Mouse (Mus musculus) layer of hippocampus, postnatal 36 days (tissue): ENCODE measurements at regions not wholly inside any gene's neighbourhood (a gene's known extent, or its start where the extent isn't known, plus 50 kb on each side); places are given as distances from the start of the nearest gene placed in this dataset.

Experiments used
- DNase-seq, 2 experiments: peaks; one replicate each; pipeline ENCODE4 v3.0.0; 2022

DNA sequence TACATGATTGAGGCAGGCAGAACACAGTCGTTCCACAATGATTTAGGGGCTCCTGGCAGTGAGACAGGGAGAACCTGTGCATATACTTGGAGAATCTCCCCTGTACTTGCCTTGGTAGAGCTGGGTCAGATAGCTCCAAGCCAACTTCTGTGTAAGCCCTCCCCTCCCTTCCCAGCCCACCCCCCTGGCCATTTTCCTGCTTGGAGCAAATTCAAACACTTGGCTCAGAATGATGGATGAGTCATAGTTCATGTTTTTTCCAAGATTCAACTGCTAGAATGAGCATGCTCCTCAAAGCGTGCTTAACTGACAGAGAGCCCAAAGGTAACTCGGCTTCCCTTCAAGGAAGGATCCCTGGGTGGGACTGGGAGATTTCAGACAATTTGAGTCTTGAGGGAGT is 194.1 kb upstream of the Camk1g start:
- DNase-seq = no peak

DNA sequence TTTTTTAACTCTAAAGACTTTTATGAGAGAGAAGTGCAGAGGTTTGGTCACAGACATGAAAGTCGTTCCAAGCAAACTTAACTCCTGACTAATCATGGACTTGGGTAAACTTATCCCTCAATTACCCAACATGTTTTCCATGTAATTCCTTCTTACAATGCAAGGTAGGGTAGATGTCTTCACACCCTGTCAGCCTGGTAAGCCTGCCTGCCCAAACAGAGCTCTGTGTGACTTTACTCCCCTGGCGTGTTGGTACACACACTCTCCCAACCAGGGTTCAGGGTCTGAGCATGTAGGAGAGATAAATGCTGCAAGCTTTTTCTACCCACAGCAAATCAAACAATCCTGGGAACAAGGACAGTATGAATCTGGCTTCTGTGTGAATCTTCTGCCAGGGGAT is 192.1 kb upstream of the Camk1g start:
- no peak for DNase-seq

DNA sequence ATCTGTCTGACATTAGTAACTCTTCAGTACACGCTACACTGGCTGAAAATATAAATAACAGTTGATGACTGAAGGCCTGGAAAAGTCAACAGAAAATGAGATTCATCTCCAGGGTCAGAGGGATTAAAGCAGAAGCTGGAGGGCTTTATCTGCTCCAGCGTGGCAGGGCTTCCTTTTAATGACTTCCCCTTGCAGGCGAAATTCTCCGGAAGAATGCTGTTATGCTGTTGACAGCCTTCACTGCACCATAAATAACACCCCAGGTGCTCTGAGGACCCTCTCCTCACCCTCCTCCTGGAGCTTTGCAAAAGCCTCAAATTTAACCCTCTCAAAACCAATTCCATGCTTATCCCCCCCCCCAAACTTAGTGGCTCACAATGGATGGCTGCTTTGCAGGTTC is 188.0 kb upstream of the Camk1g start:
- DNase-seq = no peak

DNA sequence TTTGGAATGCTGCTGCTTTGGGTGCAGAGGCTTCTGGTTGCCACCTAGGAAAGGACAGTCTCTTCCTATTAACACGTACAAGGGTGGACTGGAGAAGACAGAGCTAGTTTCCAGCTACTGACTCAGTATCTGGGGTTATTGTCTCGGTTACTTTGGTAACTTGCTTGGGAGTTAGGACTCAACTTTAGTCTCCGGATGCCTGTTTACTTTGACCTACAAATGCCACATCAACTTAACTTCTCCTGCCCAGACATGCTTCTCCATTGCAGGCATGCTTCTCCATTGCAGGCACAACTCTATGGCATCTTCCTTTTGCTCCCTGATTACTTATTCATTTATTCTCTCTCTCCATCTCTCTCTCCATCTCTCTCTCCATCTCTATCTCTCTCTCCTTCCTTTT is 184.6 kb upstream of the Camk1g start:
- DNase-seq = no peak

DNA sequence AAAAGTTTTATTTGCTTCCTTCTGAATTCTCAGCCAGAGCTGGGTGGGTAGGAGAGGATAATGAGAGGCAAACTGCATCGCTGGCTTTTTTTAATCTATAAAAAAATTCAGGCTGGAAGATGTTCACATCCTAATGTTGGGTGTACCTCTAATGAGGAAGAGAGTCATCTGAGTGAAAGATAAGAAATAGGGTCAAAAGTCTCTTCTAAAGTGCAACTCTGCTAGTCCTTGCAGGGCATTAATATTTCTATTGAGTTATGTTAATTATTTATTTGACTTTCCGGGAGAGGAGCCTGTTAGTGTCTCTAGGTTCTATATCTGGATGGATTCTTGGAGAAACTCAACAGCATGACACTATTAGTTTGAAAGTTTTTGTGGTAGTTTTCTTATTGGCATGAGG is 182.2 kb upstream of the Camk1g start:
- no peak for DNase-seq

DNA sequence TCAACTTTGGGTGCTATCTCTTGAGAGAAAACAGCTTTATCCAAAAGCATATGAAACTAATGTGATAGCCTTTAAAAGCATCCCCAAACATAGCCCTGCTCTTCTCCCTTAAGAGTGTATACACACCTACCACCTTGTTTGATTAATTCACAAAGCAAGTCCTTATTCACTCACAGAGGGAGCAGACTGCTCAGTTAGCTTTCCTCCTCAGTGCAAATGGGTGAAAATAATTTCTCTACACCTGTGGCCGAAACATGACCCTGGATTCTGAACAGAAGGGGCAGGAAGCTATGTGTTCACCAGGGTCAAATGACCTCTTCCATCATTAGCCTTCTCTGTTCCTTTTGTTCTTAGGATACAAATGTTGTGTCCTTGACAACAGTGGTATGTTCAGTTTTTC is 181.2 kb upstream of the Camk1g start:
- DNase-seq = no peak

DNA sequence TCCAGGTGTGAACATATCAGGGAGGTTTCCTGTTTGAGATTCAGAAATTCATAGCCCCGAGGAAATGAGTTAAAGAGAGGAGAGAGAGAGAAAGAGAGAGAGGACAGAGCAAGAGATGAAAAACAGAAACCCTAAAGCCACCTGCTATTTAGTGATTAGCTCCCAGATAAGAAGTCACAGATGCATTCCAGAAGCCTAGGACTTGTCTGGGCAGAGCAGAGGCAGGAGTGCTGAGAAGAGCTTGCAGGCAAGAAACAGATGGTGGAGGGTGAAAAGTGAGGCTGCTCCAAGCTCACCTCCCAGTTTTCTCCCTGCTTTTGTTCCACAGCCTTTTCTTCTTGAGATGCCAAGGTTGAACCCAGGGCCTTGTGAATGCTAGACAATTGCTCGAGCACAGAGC is 180.7 kb upstream of the Camk1g start:
- DNase-seq = no peak

DNA sequence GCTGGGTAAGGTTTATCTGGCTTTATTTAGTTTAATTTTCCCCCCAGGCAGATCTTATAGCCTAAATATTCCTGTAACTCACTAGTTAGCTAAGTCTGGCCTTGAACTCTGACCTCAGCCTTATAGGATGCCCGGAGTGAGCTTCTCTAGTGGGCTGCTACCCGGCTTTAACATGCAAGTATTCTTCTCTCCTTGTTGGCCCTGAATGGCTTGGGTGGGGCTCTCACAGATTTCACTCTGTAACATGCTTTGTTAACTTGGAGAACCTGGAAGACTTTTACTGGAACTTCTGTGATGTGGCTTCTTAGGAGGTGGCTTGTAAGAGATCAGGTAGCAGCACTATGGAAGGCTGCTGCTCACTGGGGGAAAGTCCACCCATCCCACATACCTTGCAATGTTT is 177.3 kb upstream of the Camk1g start:
- no peak for DNase-seq

DNA sequence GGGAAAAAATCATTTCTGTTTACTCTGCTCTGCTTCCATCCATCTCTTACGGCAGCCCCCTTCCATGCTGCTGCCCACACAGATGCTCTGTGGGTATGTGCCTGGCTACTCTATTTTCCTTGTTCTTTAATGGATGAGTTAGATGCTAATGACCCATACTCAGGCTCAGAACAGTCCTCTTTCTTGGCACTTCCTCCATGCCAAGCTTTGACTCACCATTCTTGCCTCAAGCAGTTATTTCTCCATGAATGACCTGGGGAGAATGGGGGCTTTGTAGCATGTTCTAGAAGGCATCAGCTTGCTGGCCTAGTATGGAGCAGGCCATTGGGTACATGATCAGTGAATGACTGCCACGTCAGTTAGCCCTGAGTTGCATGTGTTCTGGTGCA is 175.9 kb upstream of the Camk1g start:
- no peak for DNase-seq

DNA sequence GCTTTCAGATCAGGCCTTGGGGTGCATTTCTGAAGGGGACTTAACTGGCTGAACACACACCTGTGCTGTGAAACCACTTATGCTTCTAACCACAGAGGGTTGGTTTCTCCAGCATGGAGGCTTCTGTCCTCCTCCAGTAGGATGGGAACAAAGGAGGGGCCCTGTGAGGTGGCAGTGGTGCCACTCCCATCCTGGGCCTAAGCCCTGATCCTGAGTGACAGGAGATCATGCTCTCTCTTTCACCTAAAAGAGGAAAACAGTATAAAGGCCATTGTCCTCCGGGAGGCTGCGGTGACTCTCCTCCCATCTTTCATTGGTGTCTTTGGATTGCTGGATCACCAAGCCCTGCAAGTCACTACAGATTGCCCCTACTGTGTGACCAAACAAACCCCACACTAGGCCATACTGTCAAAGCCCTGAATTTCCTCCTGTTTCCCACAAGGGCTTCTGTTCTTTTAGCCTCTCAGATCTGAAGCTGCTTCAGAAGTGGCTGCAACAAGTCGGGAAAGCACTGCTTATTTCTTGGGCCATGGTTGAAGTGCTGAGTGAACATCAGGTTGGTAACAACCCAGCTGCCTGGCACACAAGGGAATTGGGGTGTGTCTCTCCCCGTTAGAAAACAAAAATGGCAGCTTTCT is 175.4 kb upstream of the Camk1g start:
- no peak for DNase-seq

DNA sequence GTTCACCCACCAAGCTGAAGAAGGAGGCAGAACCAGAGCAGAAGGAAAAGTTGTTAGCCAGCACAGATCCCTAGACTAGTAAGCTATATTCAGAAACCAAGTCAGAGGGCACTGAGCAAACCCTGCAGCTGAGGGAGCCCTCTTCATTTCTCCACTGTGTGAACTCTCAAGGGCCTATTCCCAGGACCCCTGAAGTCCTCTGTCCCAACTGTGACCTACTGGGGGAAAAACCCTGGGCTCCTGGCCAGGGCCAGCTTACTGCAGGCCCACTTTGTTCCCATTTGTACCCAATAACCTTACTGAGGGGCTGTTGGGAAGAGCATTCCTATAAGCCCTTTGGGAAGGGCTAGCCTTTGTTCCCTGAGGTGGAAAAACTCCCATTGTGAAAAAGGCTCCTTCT is 174.7 kb upstream of the Camk1g start:
- no peak for DNase-seq

DNA sequence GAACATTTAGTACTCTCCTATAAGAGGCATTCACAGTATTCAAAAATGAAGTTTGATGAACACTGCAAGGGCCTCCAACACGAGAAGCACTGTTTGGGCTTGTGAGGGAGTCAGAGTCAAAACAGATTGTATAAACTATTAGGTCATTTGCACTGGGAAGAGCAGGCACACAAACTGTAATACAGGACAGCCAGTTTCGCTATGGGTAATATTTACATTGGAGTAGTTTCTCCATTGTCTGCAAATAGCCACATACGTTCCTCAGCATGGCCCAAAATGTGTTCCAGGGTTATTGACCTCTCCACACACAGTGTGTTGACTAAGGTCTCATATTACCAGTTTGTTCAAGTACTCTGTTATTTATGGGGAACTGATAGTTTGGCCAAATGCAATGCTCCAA is 173.7 kb upstream of the Camk1g start:
- no peak for DNase-seq

DNA sequence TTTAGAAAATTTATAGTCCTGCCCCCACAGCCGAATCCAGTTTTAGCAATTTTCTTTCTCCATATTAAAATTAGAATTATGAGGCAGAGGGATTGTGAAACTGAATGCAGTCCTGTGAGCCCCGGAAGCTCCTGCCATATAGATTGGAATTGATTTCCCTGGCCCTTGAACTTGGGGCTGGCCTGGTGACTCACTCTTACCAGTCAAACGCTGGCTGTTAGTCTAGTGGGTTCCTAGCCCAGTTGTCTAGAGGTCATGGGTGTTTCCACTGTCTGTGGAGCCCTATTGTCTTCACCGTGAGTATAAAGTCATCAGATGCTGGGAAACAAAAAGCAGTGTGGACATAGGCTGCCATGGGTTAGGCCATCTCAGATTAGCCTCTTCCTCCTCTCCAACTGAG is 173.2 kb upstream of the Camk1g start:
- no peak for DNase-seq

DNA sequence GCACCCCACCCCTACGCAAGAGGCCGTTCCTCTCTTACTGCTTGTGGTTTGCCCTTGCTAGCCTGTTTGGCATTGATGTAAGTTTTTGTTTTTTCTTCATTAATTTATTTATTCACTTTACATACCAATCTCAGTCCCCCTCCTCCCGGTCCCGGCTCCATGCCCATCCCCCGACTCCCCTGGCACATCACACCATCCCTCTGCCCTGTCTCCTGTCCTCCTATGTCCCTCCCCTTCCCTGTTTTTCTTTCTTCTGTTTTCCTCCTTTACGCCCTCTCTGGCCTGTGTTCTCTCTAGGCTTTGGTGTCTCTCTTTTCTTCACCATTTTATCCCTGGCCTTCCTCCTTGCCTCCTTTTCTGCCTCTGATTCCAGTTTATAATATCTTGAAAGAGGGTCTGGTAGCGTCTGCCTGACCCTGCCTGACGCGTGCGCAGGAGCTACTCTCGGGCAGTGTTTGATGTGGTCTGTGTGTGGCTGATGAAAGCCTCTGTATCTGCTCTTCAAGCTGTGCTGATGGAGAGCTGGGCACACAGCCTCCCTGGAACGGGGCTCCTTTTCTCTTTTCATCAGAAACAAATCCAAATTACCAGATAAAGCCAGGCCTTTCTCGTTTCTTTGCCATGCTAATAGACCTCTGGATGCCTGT is 172.0 kb upstream of the Camk1g start:
- DNase-seq = no peak

DNA sequence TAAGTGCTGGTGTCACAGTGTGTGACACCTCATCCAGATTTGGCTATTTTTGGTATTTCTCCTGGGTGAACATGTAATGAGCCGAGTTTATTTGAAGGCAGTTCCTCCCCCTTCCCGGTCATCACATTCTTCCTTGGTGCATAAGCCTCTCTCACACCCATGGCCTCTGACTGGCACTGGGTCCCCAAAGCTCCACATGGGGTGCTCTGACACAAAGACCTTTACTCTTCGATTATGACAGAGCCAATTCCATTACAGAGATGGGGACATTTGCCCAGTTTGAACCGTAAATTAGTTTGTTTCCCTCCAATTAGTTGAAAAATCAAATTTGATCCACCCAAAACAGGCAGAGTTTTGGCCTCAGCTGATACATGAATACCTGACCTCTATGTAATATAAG is 171.2 kb upstream of the Camk1g start:
- no peak for DNase-seq

DNA sequence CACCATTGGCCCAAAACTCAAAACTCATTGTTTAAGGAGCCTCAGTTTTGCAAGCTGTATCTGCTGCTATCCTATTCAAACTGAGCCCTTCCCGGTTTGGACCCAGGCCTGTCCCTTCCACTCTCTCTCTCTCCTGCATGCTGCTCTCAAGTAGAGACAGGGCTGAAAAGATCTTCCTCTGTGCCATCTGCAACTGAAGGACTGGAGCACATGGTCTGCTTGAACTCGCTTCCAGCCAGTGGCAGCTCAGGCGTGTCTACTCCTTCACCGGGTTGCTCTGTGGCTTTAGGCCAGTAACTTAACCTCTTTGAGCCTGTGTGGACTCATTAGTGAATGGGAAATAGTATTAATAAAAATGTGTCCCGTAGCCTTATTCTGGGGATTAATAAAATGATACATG is 170.4 kb upstream of the Camk1g start:
- no peak for DNase-seq

DNA sequence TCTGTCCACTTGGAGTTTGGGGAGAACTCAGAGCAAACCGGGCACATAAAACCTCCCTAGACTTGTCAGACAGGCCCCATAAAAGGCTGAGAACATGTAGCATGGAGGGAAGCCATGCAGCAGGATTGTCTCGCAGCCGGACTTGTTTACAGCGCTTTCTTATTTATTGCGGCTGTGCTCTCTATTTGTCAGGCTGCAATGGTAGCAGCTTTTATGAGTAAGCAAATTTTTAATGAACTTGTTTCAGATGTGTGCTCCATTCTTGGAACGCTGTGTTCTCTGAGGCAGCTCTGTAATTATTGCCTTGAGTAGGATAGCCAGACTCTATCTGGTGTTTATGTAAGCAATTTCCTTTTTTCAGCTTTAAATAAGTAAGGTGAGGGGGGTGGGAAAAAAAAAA is 169.2 kb upstream of the Camk1g start:
- no peak for DNase-seq

DNA sequence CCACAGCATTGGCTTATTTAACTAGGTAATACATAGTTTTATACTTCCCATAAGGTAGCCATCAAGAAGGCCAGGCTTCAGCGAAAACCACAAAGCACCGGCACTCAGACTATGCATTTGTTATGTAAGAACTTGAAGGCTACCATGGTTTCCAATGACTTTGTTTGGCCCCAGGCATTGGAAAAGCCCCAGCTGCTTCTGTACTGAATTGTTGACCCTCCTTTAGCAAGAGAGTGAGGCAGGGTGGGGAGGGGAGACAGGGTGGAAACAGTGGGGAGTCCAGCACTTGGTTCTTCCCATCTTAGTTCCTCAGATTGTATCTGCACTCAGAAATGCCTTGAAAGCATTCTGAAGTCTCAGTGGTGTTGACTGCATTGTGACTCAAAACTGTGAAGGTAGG is 168.3 kb upstream of the Camk1g start:
- no peak for DNase-seq

DNA sequence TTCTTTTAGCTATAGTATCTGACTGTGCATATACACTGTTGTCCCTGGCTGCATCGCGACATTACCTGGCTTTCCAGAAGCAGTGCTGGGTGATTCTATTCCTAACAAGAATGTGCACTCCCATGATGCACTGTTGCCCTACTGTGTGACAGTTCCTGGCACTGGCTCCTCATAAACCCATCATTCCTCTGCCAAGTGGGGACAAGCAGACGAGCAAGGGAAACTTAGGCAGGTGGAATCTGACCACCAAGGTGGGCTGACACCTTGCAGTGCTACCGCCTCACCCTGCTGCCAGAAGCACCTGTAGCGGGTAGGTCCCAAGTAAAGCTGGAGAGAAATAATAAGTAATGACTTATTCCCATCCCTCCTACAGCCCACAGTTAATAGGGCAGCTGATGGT is 167.5 kb upstream of the Camk1g start:
- DNase-seq = no peak

DNA sequence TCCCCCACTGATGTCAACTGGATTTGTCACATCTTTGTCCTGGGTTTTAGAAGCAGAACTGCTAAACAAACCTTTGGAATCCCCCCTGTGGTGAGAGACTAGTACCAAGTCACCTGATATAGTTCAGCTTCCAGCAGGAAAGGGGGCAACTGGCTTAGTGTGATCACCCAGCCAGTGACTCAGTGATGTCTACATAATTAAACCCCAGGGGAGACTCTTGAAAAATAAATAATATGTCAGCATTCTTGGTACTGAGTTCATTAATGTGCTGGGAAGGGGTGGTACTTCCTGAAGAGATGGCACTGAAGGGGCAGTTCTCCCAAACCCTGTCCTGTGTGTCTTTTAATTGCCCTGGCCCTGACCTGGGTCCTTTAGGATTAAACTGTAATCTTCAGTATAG is 166.5 kb upstream of the Camk1g start:
- no peak for DNase-seq

DNA sequence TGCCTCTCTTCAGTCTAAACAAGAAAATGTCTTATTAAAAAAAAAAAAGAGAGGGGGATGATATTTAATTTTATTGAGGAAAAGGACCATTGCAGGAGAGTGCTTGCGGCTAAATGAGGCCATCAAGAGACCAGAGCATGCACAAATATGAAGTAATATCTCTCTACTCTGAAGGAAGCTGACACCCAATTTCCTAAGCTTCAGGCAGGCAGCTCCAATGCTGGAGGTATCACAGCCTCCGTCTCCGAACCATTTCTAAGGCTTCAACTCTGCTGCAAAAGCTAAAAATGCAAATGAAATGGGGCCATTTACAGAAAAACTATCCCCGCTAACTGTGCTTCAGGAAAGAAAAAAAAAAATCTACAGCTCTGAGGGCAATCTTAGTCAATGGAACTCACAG is 164.4 kb upstream of the Camk1g start:
- no peak for DNase-seq

DNA sequence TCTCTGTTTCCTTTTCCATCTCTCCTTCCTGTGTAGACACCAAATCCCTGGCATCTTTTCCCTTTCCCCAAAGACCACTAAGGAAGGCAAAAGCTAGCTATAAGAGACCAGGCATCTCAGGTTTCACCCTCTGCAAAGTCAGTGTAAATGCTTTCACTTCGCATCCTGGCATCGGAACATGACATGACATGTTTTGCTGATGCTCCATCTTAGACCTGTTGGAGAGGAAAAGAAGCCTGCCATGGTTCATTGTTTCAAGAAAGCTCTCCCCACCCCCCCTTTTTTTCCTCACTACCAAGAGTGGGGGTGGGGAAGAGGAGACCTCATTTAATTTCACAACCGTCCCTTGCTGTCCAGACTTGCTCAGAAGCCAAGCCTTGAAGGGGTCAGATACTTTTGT is 156.4 kb upstream of the Camk1g start:
- DNase-seq = no peak

DNA sequence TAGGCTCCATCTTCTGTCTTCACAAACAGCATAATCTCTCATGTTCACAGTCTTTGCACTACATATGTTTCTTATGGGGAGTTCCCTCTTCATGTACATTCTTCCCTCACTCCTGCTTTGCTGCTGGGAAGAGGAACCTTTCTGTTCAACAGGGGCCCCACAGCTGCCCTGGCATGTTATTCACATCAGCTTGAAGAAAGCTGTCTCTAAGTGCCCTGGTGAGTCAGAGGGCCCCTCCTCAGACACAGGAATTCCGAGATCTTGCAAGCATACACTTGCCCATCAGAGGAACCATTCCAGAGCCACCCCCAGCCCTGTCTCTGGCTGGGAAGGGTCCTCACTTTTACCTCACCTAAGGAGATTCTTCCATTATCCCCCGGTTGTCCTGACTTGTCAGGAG is 151.9 kb upstream of the Camk1g start:
- DNase-seq = no peak

DNA sequence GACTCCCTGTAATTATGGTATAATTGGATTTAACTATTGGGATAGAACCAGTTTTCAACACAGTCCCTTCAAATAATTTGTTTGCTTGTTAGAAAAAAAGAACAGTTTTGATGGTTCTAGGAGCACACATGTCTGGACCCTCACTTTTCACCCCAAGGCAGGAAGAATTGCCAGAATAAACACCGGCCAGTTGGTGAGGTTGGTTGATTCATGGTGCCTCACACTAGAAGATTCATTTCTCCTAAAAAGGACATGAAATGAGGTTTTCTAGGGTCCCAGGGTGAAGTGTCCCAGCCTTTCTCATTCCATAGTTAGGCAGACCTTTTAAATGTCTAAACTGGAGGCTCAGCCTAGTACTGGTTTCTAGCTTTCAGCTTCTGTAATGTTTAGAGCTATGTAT is 148.7 kb upstream of the Camk1g start:
- no peak for DNase-seq

DNA sequence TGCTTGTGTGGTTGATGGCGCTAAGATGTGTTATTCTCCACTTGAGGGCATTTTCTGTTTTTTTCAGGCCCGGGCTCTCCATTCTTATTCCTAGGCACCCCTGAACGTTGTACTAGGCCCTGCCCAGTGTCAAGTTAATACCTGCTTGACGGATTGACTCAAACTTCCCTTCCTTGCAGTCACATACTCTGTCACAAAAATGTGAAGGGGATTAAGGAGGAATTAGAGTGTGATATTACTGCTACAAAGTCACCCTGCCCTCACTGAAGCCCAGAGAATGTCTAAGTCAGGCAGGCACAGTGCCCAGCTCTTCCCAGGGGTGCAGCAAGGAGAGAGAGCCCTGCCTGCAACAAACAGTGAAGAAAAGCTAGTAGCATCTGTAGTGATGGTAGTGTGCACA is 147.9 kb upstream of the Camk1g start:
- no peak for DNase-seq
